Mouse (Mus musculus) erythroblast, embryonic 14.5 days (primary cell): ENCODE measurements around the gene Tbcel.

Source experiments
- GATA1 ChIP-seq: IDR thresholded peaks from 2 replicates; pipeline ENCODE4 v1.6.1; 2012; ENCODE audit warnings: low read length, inconsistent platforms, mixed read lengths
- TAL1 ChIP-seq: IDR thresholded peaks from 3 replicates; pipeline ENCODE4 v1.6.1; 2012; ENCODE audit warnings: low read length, inconsistent platforms, mixed read lengths

- TF ChIP-seq GATA1: no peak
- TF ChIP-seq TAL1: no peak
These were observed 58.6 kb downstream of the Tbcel start for GRCm38 (mm10) chr9:42449043-42449442.
